Mouse (Mus musculus): ENCODE results near the gene Parp11. TPM values are rescaled to one million over a fixed set of nuclear protein-coding genes. Genes with fewer than 3 reads are reported as not detected.

Gene Parp11
- polyA plus RNA-seq, 1 experiment from 2014 or later, result 38.8 TPM

DNA sequence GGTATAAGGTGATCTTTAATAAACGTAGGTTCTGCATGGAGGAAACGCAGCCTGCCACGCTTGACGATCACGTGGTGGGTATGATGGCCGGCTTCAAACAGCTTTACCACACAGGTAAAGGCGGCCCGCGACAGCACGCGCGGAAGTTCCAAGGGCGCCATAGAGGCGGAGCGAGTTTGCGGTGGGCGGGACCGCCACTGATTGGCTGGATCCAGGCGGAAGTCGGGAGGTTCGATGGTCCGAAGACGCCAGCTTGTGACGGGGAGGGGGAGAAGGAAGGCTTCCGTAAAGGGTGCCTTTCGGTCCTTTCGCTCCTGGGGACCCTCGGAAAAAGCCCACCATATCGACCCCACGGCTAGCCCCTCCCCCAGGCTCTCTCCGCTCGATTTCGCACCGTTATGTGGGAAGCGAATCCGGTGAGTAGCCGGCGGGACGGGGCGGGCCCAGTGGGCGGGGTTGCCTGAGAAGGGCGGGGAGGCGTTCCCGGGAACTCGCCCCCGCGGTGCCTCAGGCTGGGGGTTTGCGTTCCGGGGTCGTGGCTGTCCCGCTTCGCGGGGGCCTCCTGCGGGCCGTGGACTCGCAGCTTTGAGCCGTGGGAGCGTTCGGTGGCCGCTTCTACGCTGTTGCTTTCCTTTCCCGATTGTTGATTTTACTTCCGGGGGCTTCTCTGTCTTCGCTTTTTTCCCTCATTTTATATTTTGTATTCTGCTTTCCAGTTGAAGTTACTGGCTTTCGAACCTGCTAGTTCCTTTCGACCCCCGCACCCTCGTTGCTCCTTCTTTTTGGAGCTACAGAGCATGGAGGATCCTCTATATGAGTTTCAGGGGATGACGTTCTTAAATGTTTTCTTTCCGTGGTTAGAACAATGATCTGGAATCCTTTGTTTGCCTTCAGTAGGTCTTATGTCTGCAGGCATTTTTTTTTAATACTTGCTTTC, 7.0 kb downstream of the Parp11 start:
- H3K27ac ChIP-seq, result peak overlapping the region; percentile 98
- no peaks in the 10 kb centered on the region for H3K27me3 ChIP-seq (ENCODE audit: poor library complexity, severe bottlenecking)
- under 1% methylated on average over 70 of the region's 70 CpGs for WGBS
- no peaks in the 10 kb centered on the region for H3K36me3 ChIP-seq (replicated peaks)
- H3K9me3 ChIP-seq, result no peaks in the 10 kb centered on the region
- H3K4me1 ChIP-seq, result peaks cover 46% of the 10 kb centered on the region
- H3K4me3 ChIP-seq, result peak overlapping the region; percentile 82
- DNase-seq (ENCODE audit: extremely low spot score, low spot score), result peak; percentile 91

DNA sequence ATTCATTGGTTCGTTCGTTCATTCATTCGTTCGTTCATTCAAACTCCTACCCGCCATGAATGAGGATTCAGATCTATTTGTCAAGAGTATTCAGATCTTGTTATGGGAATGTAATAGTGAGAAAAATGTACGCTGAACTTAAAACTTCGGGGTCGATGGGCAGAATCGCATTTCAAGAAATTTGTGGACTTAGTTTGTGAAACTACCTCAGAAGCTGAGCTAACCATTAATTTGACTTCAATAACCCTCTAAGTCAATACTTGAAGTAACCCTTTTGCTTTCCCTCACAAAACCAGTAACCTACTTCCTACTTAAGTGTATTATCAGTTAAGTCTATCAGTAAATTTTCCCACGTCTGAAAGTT, 7.7 kb downstream of the Parp11 start:
- Histone ChIP-seq H3K9me3 (no peaks in the 10 kb centered on the region), H3K27ac (peak overlapping the region; percentile 98), H3K4me3 (peak overlapping the region; percentile 82), H3K4me1 (peaks cover 40% of the 10 kb centered on the region), H3K27me3 (ENCODE audit: poor library complexity, severe bottlenecking) (no peaks in the 10 kb centered on the region), H3K36me3 (replicated peaks) (no peaks in the 10 kb centered on the region)
- 48% methylated on average over 10 of the region's 10 CpGs for WGBS
- DNase-seq (ENCODE audit: extremely low spot score, low spot score), result no peak

DNA sequence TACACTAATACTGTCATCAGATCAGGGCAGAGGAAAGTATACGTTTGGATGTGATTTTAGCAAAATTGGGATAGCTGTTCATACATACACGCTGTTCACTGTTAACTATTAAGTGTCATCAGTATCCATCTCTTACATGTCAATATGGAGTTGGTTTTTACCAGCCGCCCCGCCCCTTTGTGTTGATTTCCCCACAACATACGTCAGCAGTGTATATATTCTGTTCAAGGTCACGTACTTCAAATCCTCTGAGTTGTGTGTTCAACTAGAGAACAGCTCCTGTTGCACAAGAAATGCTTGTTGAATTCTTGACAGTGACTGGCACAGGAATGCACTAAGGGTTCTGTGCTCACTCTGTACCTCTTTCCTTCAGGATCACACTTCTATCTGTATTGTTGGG, 8.2 kb downstream of the Parp11 start:
- no peaks in the 10 kb centered on the region for H3K36me3 ChIP-seq (replicated peaks)
- WGBS, result 92% methylated on average over 6 of the region's 6 CpGs
- H3K9me3 ChIP-seq, result no peaks in the 10 kb centered on the region
- peak overlapping the region; percentile 82 for H3K4me3 ChIP-seq
- H3K27me3 ChIP-seq (ENCODE audit: poor library complexity, severe bottlenecking), result no peaks in the 10 kb centered on the region
- no peak overlapping the region for H3K27ac ChIP-seq
- DNase-seq (ENCODE audit: extremely low spot score, low spot score), result no peak
- peaks cover 35% of the 10 kb centered on the region for H3K4me1 ChIP-seq

GRCm38 (mm10) chr6:127455440-127455839, 8.8 kb downstream of the Parp11 start:
- Histone ChIP-seq H3K27me3 (ENCODE audit: poor library complexity, severe bottlenecking) (no peaks in the 10 kb centered on the region), H3K4me1 (peaks cover 28% of the 10 kb centered on the region), H3K27ac (no peak overlapping the region), H3K36me3 (replicated peaks) (no peaks in the 10 kb centered on the region), H3K4me3 (no peak overlapping the region), H3K9me3 (no peaks in the 10 kb centered on the region)
- WGBS, result 97% methylated on average over 4 of the region's 4 CpGs
- no peak for DNase-seq (ENCODE audit: extremely low spot score, low spot score)

DNA sequence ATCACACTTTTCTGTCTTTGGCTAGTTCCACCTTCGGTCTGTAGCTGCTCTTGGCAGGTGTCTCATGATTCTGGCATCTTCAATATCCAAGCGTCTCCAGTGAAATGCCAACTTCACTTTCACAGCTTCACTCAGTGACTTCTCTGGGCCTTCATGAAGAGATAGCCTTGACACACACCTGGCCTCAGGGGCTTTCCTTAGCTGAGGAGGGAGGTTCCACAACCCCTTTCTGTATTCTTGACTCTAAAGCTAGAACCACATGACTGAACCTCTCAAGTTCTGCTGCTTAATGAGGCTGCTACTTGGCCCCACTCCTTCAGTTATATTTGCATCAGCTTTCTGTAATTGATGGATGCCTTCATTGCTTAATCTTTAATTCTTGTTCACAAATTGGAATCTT, 10.1 kb downstream of the Parp11 start:
- no peaks in the 10 kb centered on the region for H3K36me3 ChIP-seq (replicated peaks)
- H3K27me3 ChIP-seq (ENCODE audit: poor library complexity, severe bottlenecking), result no peaks in the 10 kb centered on the region
- no peak for DNase-seq (ENCODE audit: extremely low spot score, low spot score)
- H3K9me3 ChIP-seq, result no peaks in the 10 kb centered on the region
- H3K27ac ChIP-seq, result no peak overlapping the region
- H3K4me1 ChIP-seq, result peaks cover 21% of the 10 kb centered on the region
- no peak overlapping the region for H3K4me3 ChIP-seq
- 100% methylated on average over 2 of the region's 2 CpGs for WGBS

GRCm38 (mm10) chr6:127459776-127460175, 13.1 kb downstream of the Parp11 start:
- no peaks in the 10 kb centered on the region for H3K9me3 ChIP-seq
- 96% methylated on average over 2 of the region's 2 CpGs for WGBS
- no peak overlapping the region for H3K27ac ChIP-seq
- DNase-seq (ENCODE audit: extremely low spot score, low spot score), result no peak
- H3K36me3 ChIP-seq (replicated peaks), result no peaks in the 10 kb centered on the region; the same call in 1 of the 2 replicates
- peaks cover 21% of the 10 kb centered on the region for H3K4me1 ChIP-seq
- no peaks in the 10 kb centered on the region for H3K27me3 ChIP-seq (ENCODE audit: poor library complexity, severe bottlenecking)
- no peak overlapping the region for H3K4me3 ChIP-seq

GRCm38 (mm10) chr6:127461491-127461890, 14.9 kb downstream of the Parp11 start:
- H3K27me3 ChIP-seq (ENCODE audit: poor library complexity, severe bottlenecking), result no peaks in the 10 kb centered on the region
- H3K4me1 ChIP-seq, result peaks cover 14% of the 10 kb centered on the region
- no peaks in the 10 kb centered on the region for H3K9me3 ChIP-seq
- peaks cover 4% of the 10 kb centered on the region; the same call in 1 of the 2 replicates for H3K36me3 ChIP-seq (replicated peaks)
- no peak overlapping the region for H3K27ac ChIP-seq
- WGBS, result 94% methylated on average over 4 of the region's 4 CpGs
- DNase-seq (ENCODE audit: extremely low spot score, low spot score), result no peak
- H3K4me3 ChIP-seq, result no peak overlapping the region

DNA sequence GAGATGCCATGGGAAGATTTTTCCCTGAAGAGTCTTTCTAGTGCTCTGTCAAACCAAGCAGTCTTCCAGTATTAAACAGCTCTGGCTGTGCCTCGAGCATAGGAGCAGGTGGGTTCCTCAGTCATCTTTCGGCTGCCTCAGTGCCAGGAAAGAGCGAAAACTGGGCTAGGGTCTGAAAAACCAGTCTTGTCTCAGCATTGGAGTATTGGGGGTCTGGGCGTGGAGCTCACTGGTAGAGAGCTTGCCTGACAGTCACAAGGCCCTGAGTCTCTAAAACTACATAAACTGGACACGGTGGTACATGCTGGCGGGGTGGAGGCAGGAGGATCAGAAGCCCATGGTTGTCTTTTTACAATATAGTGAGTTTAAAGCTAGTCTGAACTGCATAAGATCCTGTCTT, 15.6 kb downstream of the Parp11 start:
- H3K27me3 ChIP-seq (ENCODE audit: poor library complexity, severe bottlenecking), result no peaks in the 10 kb centered on the region
- peaks cover 21% of the 10 kb centered on the region for H3K4me1 ChIP-seq
- WGBS, result 91% methylated on average over 6 of the region's 6 CpGs
- no peak overlapping the region for H3K4me3 ChIP-seq
- H3K27ac ChIP-seq, result no peak overlapping the region
- H3K36me3 ChIP-seq (replicated peaks), result peaks cover 4% of the 10 kb centered on the region; the same call in 1 of the 2 replicates
- H3K9me3 ChIP-seq, result no peaks in the 10 kb centered on the region
- DNase-seq (ENCODE audit: extremely low spot score, low spot score), result no peak

GRCm38 (mm10) chr6:127463273-127464001, 16.8 kb downstream of the Parp11 start:
- H3K4me3 ChIP-seq, result no peak overlapping the region
- H3K27me3 ChIP-seq (ENCODE audit: poor library complexity, severe bottlenecking), result no peaks in the 10 kb centered on the region
- 74% methylated on average over 21 of the region's 21 CpGs for WGBS
- DNase-seq (ENCODE audit: extremely low spot score, low spot score), result no peak
- H3K27ac ChIP-seq, result peak overlapping the region; percentile 56; the same call in 1 of the 2 replicates
- peaks cover 21% of the 10 kb centered on the region for H3K4me1 ChIP-seq
- H3K36me3 ChIP-seq (replicated peaks), result peaks cover 9% of the 10 kb centered on the region
- H3K9me3 ChIP-seq, result no peaks in the 10 kb centered on the region

DNA sequence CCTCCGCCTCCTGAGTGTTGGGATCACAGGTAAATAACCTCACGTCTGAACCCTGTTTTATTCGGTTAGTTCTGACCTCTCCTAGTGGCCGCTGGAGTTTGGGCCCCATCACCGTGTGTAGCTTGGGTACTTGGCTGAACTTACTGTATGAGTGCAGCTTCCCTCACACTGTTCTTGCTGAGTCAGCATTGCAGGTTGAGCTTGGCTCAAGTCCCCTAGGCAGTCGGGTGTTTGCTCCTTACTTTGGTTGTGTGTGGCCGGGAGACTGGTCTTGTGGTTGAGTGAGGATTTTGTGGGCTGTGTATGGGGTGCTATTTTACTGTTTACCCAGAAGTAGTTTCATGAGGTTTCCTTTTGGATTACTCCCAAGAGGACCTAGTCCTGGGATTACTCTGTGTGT, 17.9 kb downstream of the Parp11 start:
- Histone ChIP-seq H3K27ac (no peak overlapping the region), H3K27me3 (ENCODE audit: poor library complexity, severe bottlenecking) (no peaks in the 10 kb centered on the region), H3K4me1 (peaks cover 21% of the 10 kb centered on the region), H3K4me3 (no peak overlapping the region), H3K36me3 (replicated peaks) (peaks cover 16% of the 10 kb centered on the region), H3K9me3 (no peaks in the 10 kb centered on the region)
- 91% methylated on average over 7 of the region's 7 CpGs for WGBS
- no peak for DNase-seq (ENCODE audit: extremely low spot score, low spot score)

GRCm38 (mm10) chr6:127466749-127467310, 20.2 kb downstream of the Parp11 start:
- Histone ChIP-seq H3K4me3 (no peak overlapping the region), H3K4me1 (peaks cover 21% of the 10 kb centered on the region), H3K9me3 (no peaks in the 10 kb centered on the region), H3K27me3 (ENCODE audit: poor library complexity, severe bottlenecking) (no peaks in the 10 kb centered on the region), H3K27ac (no peak overlapping the region), H3K36me3 (replicated peaks) (peaks cover 34% of the 10 kb centered on the region)
- no peak for DNase-seq (ENCODE audit: extremely low spot score, low spot score)
- 81% methylated on average over 4 of the region's 4 CpGs for WGBS

DNA sequence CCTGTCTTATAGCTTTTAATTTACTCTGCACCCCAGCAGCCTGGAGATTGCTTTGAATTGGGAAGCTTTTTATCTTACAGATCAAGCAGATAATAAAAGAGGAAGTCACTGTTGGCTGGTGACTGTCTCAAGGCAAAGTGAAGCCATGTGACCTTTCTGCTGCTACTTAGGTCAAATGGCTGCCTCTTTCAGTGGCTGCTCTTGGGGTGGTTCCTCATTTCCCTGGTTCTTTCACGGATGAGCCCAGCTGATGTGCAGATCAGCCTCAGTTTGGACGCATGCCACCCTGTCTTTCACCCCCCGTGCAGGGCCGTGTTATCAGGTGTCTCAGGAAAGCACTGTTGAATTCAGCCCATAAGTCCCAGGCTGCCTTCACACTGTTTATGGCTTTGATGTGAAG, 25.4 kb downstream of the Parp11 start:
- DNase-seq (ENCODE audit: extremely low spot score, low spot score), result no peak
- no peaks in the 10 kb centered on the region for H3K27me3 ChIP-seq (ENCODE audit: poor library complexity, severe bottlenecking)
- H3K27ac ChIP-seq, result no peak overlapping the region
- peaks cover 51% of the 10 kb centered on the region for H3K36me3 ChIP-seq (replicated peaks)
- H3K4me3 ChIP-seq, result no peak overlapping the region
- H3K9me3 ChIP-seq, result no peaks in the 10 kb centered on the region
- WGBS, result 88% methylated on average over 4 of the region's 4 CpGs
- peaks cover 18% of the 10 kb centered on the region for H3K4me1 ChIP-seq

DNA sequence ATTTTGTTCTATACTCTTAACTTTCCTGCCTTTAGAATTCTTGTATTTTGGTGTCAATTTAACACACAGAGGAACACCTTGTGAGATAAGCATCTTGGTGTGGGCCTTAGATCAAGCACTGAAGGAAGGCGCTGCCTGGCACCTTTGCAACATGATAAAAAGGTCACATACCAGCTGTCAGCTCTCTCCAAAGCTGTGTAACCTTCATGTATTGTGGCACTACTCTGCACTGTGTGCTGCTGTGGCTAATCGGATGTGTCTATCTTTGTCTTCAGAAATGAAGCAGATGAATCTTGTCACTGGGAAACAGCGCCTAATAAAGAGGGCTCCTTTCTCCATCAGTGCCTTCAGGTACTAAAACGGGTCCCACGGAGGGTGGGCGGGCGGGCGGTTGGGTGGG, 27.3 kb downstream of the Parp11 start:
- no peak overlapping the region for H3K27ac ChIP-seq
- no peaks in the 10 kb centered on the region for H3K27me3 ChIP-seq (ENCODE audit: poor library complexity, severe bottlenecking)
- no peaks in the 10 kb centered on the region for H3K9me3 ChIP-seq
- H3K36me3 ChIP-seq (replicated peaks), result peaks cover 55% of the 10 kb centered on the region
- no peak for DNase-seq (ENCODE audit: extremely low spot score, low spot score)
- peaks cover 17% of the 10 kb centered on the region for H3K4me1 ChIP-seq
- 89% methylated on average over 8 of the region's 8 CpGs for WGBS
- no peak overlapping the region for H3K4me3 ChIP-seq
